Mouse (Mus musculus) lung, postnatal 4 days (tissue): Measurements from ENCODE around the gene Rtn4rl1.
"Not testable (repeated sequence)": the region's sequence is repeated elsewhere in the genome, so short reads cannot be mapped to it uniquely, and the experiment has no call there.

Source experiments
- DNase-seq, 2 experiments: peaks; one replicate each; pipeline ENCODE4 v3.0.0; 2021

Rtn4rl1 gene

GRCm38 (mm10) chr11:75166193-75166842 lies 27.3 kb upstream of the Rtn4rl1 start:
- DNase-seq = no peak

- DNase-seq = peak; percentile 61 to 72
Observed at GRCm38 (mm10) chr11:75166861-75167642, 26.5 kb upstream of the Rtn4rl1 start.

GRCm38 (mm10) chr11:75167643-75168589 lies 25.7 kb upstream of the Rtn4rl1 start:
- peak; percentile 56 to 74 for DNase-seq

GRCm38 (mm10) chr11:75168590-75169361 lies 24.8 kb upstream of the Rtn4rl1 start:
- peak; percentile 91 to 92 for DNase-seq

- peak; percentile 45 to 60 for DNase-seq
Observed at GRCm38 (mm10) chr11:75169405-75170080, 24.0 kb upstream of the Rtn4rl1 start, which contains the start of gene Hic1. Gene Hic1 (minus strand): TSS chr11:75169519.

- DNase-seq = peak; percentile 92 to 93
Observed at GRCm38 (mm10) chr11:75170136-75170751, 23.3 kb upstream of the Rtn4rl1 start.

- DNase-seq = peak in 1 of 2 experiments; percentile 20
Observed at GRCm38 (mm10) chr11:75171186-75171865, 22.3 kb upstream of the Rtn4rl1 start.

GRCm38 (mm10) chr11:75172151-75173094 lies 21.2 kb upstream of the Rtn4rl1 start:
- peak; percentile 43 to 49 for DNase-seq

GRCm38 (mm10) chr11:75173095-75173798 lies 20.3 kb upstream of the Rtn4rl1 start:
- peak; percentile 89 to 90 for DNase-seq

- no peak for DNase-seq
Observed at GRCm38 (mm10) chr11:75173799-75174165, 19.8 kb upstream of the Rtn4rl1 start.

GRCm38 (mm10) chr11:75174574-75174973 lies 19.0 kb upstream of the Rtn4rl1 start:
- DNase-seq = not testable (repeated sequence)

GRCm38 (mm10) chr11:75178011-75178410 lies 15.6 kb upstream of the Rtn4rl1 start:
- DNase-seq = no peak

- DNase-seq = peak; percentile 92 to 95
Observed at GRCm38 (mm10) chr11:75178672-75179208, 14.8 kb upstream of the Rtn4rl1 start, which contains the start of gene Ovca2. Gene Ovca2 (minus strand): TSS chr11:75178835.

- no peak for DNase-seq
Observed at GRCm38 (mm10) chr11:75183917-75184570, 9.5 kb upstream of the Rtn4rl1 start.

GRCm38 (mm10) chr11:75184573-75184972 lies 9.0 kb upstream of the Rtn4rl1 start:
- DNase-seq = no peak

- DNase-seq = no peak
Observed at GRCm38 (mm10) chr11:75184986-75185385, 8.6 kb upstream of the Rtn4rl1 start.

GRCm38 (mm10) chr11:75189713-75190370 lies 3.7 kb upstream of the Rtn4rl1 start:
- no peak for DNase-seq
